Mouse (Mus musculus): Measurements from ENCODE around the gene Gata3. TPM values are rescaled to one million over a fixed set of nuclear protein-coding genes. Genes with fewer than 3 reads are reported as not detected.

Gene Gata3
- total and polyA plus RNA-seq, 3 experiments, result 0.08 to 0.63 (median 0.11) TPM

DNA sequence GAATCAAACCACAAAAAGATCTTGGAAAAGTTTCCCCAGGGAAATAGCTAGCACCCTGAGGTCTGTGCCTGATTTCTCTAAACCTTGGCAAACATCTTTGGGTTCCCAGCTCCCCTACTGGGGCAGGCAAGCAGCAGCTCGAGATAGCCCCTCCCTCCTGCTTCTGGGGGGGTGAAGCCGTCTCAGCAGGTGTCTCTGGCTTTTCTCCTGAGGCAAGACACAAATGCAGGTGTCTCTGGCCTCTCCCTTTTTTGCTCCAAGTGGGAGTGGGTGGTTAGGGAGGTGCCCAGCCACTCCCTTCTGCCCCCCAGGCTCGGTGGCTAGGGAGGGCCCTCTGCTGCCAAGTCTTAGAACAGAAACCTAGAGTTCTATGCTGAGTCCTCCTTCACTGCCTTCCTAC, 62.2 kb downstream of the Gata3 start:
- in situ Hi-C loops (cut with MboI; ENCODE audit: low pct_ligation_motif_present, low pct_unique_long_range_greater_than_20kb, low sequenced_read_pairs), result no loop called here
- H3K36me3 ChIP-seq (replicated peaks in 1 of 2; ENCODE audit: control insufficient read depth in 1 of 2, insufficient read depth in 1 of 2, low read length in 1 of 2), result no peaks in the 10 kb centered on the region
- no peak for TF ChIP-seq KAT2A (IDR thresholded peaks at IDR 0.05; ENCODE audit: insufficient replicate concordance, low read length)
- no peak for TF ChIP-seq CHD1 (IDR thresholded peaks at IDR 0.05; ENCODE audit: low read depth, low read length)
- TF ChIP-seq SMC3 (IDR thresholded peaks at IDR 0.05; ENCODE audit: low read depth, low read length), result no peak
- no peak for TF ChIP-seq SIN3A (IDR thresholded peaks at IDR 0.05; ENCODE audit: low read length)
- TF ChIP-seq RCOR1 (conservative IDR thresholded peaks at IDR 0.05; ENCODE audit: low read depth, low read length), result no peak
- no peak for TF ChIP-seq MYC (IDR thresholded peaks at IDR 0.05; ENCODE audit: low read depth, low read length)
- no peak for TF ChIP-seq MAX (IDR thresholded peaks at IDR 0.05; ENCODE audit: low read length)
- no peak for TF ChIP-seq GABPA (IDR thresholded peaks at IDR 0.05; ENCODE audit: insufficient replicate concordance, low read depth, low read length)
- no peak for TF ChIP-seq MXI1 (IDR thresholded peaks at IDR 0.05; ENCODE audit: low read depth, low read length)
- TF ChIP-seq EP300 (IDR thresholded peaks at IDR 0.05; ENCODE audit: low read length), result no peak
- TF ChIP-seq ELF1 (IDR thresholded peaks at IDR 0.05; ENCODE audit: low read depth, low read length), result no peak
- no peak for TF ChIP-seq ZNF384 (IDR thresholded peaks at IDR 0.05; ENCODE audit: low read depth, low read length)
- no peak for TF ChIP-seq MEF2A (IDR thresholded peaks at IDR 0.05; ENCODE audit: borderline replicate concordance, low read depth, low read length)
- TF ChIP-seq CHD2 (IDR thresholded peaks at IDR 0.05; ENCODE audit: low read length), result no peak
- no peak for TF ChIP-seq ZKSCAN1 (IDR thresholded peaks at IDR 0.05; ENCODE audit: borderline replicate concordance, low read depth, low read length)
- no peak for TF ChIP-seq JUND (conservative IDR thresholded peaks at IDR 0.05; ENCODE audit: low read depth, low read length)
- TF ChIP-seq MAZ (IDR thresholded peaks at IDR 0.05; ENCODE audit: low read depth, low read length), result no peak
- no peak for TF ChIP-seq NRF1 (IDR thresholded peaks at IDR 0.05; ENCODE audit: low read depth, low read length)
- TF ChIP-seq CTCF (conservative IDR thresholded peaks at IDR 0.05 in 1 of 2, IDR thresholded peaks at IDR 0.05 in 1 of 2; ENCODE audit: low read depth in 2 of 2, low read length in 2 of 2), result no peak
- TF ChIP-seq NELFE (IDR thresholded peaks at IDR 0.05; ENCODE audit: low read depth, low read length), result no peak
- no peaks in the 10 kb centered on the region for H3K9me3 ChIP-seq (replicated peaks; ENCODE audit: low read length)
- no peak overlapping the region for H3K9ac ChIP-seq (ENCODE audit: insufficient read depth, low read depth)
- no peak for DNase-seq (ENCODE audit: extremely low read depth)
- H3K4me1 ChIP-seq (ENCODE audit: control insufficient read depth in 1 of 2, insufficient read depth in 2 of 2), result peaks cover 2 to 3% of the 10 kb centered on the region in 2 experiments; a peak in 1 of 4 replicates
- no peak overlapping the region for H3K27ac ChIP-seq (ENCODE audit: insufficient read depth, low read depth)
- H3K4me2 ChIP-seq (ENCODE audit: insufficient read depth, low read depth, poor library complexity, severe bottlenecking), result no peak overlapping the region
- no peak overlapping the region for H3K4me3 ChIP-seq (replicated peaks in 1 of 3; ENCODE audit: low read depth in 2 of 3, low read length in 2 of 3, poor library complexity in 1 of 3)
- dilution Hi-C loops (cut with MboI; ENCODE audit: extremely low pct_ligation_motif_present, extremely low pct_unique_long_range_greater_than_20kb, low sequenced_read_pairs), result no loop called here
- no peaks in the 10 kb centered on the region for H3K27me3 ChIP-seq (replicated peaks)
- no peaks in the 10 kb centered on the region for H3K79me2 ChIP-seq (replicated peaks; ENCODE audit: control insufficient read depth, extremely low read depth, insufficient read depth, poor library complexity, severe bottlenecking)

DNA sequence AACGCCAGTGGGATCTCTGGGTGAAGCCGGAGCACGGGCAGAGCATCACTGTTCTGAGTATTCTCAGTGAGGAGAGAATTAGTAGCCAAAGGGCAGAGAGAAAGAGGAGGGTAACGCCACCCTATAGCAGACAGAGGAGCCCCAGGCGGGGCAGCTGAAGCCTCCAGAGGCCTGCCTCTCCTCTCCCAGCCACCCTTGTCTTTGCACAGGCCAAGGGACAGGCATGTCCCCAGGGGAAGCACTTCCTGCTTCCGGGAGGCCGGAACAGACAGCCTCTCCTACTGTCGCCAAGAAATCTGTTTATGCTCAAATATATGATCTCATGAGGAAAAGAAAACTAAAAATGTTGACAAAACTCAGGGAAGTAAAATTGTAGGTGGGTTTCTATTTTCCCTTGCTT, 69.2 kb downstream of the Gata3 start:
- Histone ChIP-seq H3K79me2 (replicated peaks; ENCODE audit: control insufficient read depth, extremely low read depth, insufficient read depth, poor library complexity, severe bottlenecking) (no peaks in the 10 kb centered on the region), H3K27me3 (replicated peaks) (no peaks in the 10 kb centered on the region), H3K4me3 (replicated peaks in 1 of 3; ENCODE audit: low read depth in 2 of 3, low read length in 2 of 3, poor library complexity in 1 of 3) (no peak overlapping the region), H3K9me3 (replicated peaks; ENCODE audit: low read length) (no peaks in the 10 kb centered on the region), H3K27ac (ENCODE audit: insufficient read depth, low read depth) (no peak overlapping the region), H3K9ac (ENCODE audit: insufficient read depth, low read depth) (no peak overlapping the region), H3K36me3 (replicated peaks in 1 of 2; ENCODE audit: control insufficient read depth in 1 of 2, insufficient read depth in 1 of 2, low read length in 1 of 2) (no peaks in the 10 kb centered on the region), H3K4me2 (ENCODE audit: insufficient read depth, low read depth, poor library complexity, severe bottlenecking) (no peak overlapping the region), H3K4me1 (ENCODE audit: control insufficient read depth in 1 of 2, insufficient read depth in 2 of 2) (peaks cover 1 to 3% of the 10 kb centered on the region in 2 experiments; a peak in 1 of 4 replicates)
- dilution Hi-C loops (cut with MboI; ENCODE audit: extremely low pct_ligation_motif_present, extremely low pct_unique_long_range_greater_than_20kb, low sequenced_read_pairs) (no loop called here), in situ Hi-C loops (cut with MboI; ENCODE audit: low pct_ligation_motif_present, low pct_unique_long_range_greater_than_20kb, low sequenced_read_pairs) (no loop called here)
- no peak for DNase-seq (ENCODE audit: extremely low read depth)
- no peak for TF ChIP-seq SMC3 (IDR thresholded peaks at IDR 0.05; ENCODE audit: low read depth, low read length)
- TF ChIP-seq MYC (IDR thresholded peaks at IDR 0.05; ENCODE audit: low read depth, low read length), result no peak
- TF ChIP-seq CHD1 (IDR thresholded peaks at IDR 0.05; ENCODE audit: low read depth, low read length), result no peak
- TF ChIP-seq ZNF384 (IDR thresholded peaks at IDR 0.05; ENCODE audit: low read depth, low read length), result no peak
- no peak for TF ChIP-seq NELFE (IDR thresholded peaks at IDR 0.05; ENCODE audit: low read depth, low read length)
- TF ChIP-seq CHD2 (IDR thresholded peaks at IDR 0.05; ENCODE audit: low read length), result no peak
- TF ChIP-seq JUN (IDR thresholded peaks at IDR 0.05; ENCODE audit: insufficient read depth, low read depth, low read length), result no peak
- TF ChIP-seq GABPA (IDR thresholded peaks at IDR 0.05; ENCODE audit: insufficient replicate concordance, low read depth, low read length), result no peak
- no peak for TF ChIP-seq KAT2A (IDR thresholded peaks at IDR 0.05; ENCODE audit: insufficient replicate concordance, low read length)
- TF ChIP-seq MAZ (IDR thresholded peaks at IDR 0.05; ENCODE audit: low read depth, low read length), result no peak
- no peak for TF ChIP-seq MAX (IDR thresholded peaks at IDR 0.05; ENCODE audit: low read length)
- TF ChIP-seq IRF4 (IDR thresholded peaks at IDR 0.05; ENCODE audit: low read depth, low read length), result no peak
- TF ChIP-seq POLR2AphosphoS2 (IDR thresholded peaks at IDR 0.05; ENCODE audit: low read depth, low read length), result no peak
- no peak for TF ChIP-seq PAX5 (IDR thresholded peaks at IDR 0.05; ENCODE audit: low read length)
- no peak for TF ChIP-seq TCF12 (IDR thresholded peaks at IDR 0.05; ENCODE audit: low read depth, low read length)
- no peak for TF ChIP-seq MAFK (IDR thresholded peaks at IDR 0.05; ENCODE audit: insufficient replicate concordance, low read length)
- TF ChIP-seq ELF1 (IDR thresholded peaks at IDR 0.05; ENCODE audit: low read depth, low read length), result no peak
- no peak for TF ChIP-seq ZC3H11A (IDR thresholded peaks at IDR 0.05; ENCODE audit: low read depth, low read length)
- no peak for TF ChIP-seq UBTF (IDR thresholded peaks at IDR 0.05; ENCODE audit: low read depth, low read length)
- TF ChIP-seq POLR2A (IDR thresholded peaks at IDR 0.05; ENCODE audit: low read depth, low read length), result no peak

Data from CH12.LX (cell line).